Mouse (Mus musculus) midbrain, embryonic 16.5 days (tissue): ENCODE measurements at regions not wholly inside any gene's neighbourhood (a gene's known extent, or its start where the extent isn't known, plus 50 kb on each side); places are given as distances from the start of the nearest gene placed in this dataset.
A peak's percentile ranks its signal among the peaks of the same experiment; 100 is the strongest.
"Not testable (repeated sequence)": the region's sequence is repeated elsewhere in the genome, so short reads cannot be mapped to it uniquely, and the experiment has no call there.

Experiments used
- ATAC-seq: fragments of 200-750 bp; cut with Nextera tagmentation; 2 replicates; pipeline ENCODE4 v1.8.0; 2017; ENCODE audit warnings: moderate TSS enrichment
- H3K27ac ChIP-seq: fragments of 300-500 bp; sonication (generic); 2 replicates; pipeline ENCODE4 v1.5.1; 2014; ENCODE audit warnings: mild to moderate bottlenecking, low read length, mixed read lengths
- H3K27me3 ChIP-seq: fragments of 300-500 bp; sonication (generic); 2 replicates; pipeline ENCODE4 v1.6.1; 2014; ENCODE audit warnings: low read depth, low read length, mixed read lengths; ENCODE audit not compliant: control insufficient read depth, insufficient read depth
- H3K36me3 ChIP-seq: fragments of 300-500 bp; sonication (generic); 2 replicates; pipeline ENCODE4 v1.6.1; 2014; ENCODE audit warnings: mild to moderate bottlenecking, low read length, moderate library complexity, mixed read lengths; ENCODE audit not compliant: control insufficient read depth, insufficient read depth
- H3K4me1 ChIP-seq: fragments of 300-500 bp; sonication (generic); 2 replicates; pipeline ENCODE4 v1.6.1; 2014; ENCODE audit warnings: mild to moderate bottlenecking, low read length, mixed read lengths; ENCODE audit not compliant: control insufficient read depth, insufficient read depth
- H3K4me2 ChIP-seq: fragments of 300-500 bp; sonication (generic); 2 replicates; pipeline ENCODE4 v1.6.1; 2014; ENCODE audit warnings: mild to moderate bottlenecking, low read length, mixed read lengths
- H3K4me3 ChIP-seq: fragments of 300-500 bp; sonication (generic); 2 replicates; pipeline ENCODE4 v1.5.1; 2014; ENCODE audit warnings: low read depth, mild to moderate bottlenecking, low read length, moderate library complexity, mixed read lengths
- H3K9ac ChIP-seq: fragments of 300-500 bp; sonication (generic); 2 replicates; pipeline ENCODE4 v1.6.1; 2014; ENCODE audit warnings: low read depth, low read length, mixed read lengths
- H3K9me3 ChIP-seq: fragments of 300-500 bp; sonication (generic); replicated peaks from 2 replicates; pipeline ENCODE4 v1.6.1; 2014; ENCODE audit warnings: mild to moderate bottlenecking, low read length, mixed read lengths; ENCODE audit not compliant: control insufficient read depth, poor library complexity, severe bottlenecking
- WGBS: fragments of 180-500 bp; shearing (Covaris S2); extraction: QIAGEN DNeasy Blood & Tissue Kit; methylation state at CpG from one replicate; pipeline ENCODE4 v1.1.7; 2014; 5-methylcytosine and 5-hydroxymethylcytosine counted together

DNA sequence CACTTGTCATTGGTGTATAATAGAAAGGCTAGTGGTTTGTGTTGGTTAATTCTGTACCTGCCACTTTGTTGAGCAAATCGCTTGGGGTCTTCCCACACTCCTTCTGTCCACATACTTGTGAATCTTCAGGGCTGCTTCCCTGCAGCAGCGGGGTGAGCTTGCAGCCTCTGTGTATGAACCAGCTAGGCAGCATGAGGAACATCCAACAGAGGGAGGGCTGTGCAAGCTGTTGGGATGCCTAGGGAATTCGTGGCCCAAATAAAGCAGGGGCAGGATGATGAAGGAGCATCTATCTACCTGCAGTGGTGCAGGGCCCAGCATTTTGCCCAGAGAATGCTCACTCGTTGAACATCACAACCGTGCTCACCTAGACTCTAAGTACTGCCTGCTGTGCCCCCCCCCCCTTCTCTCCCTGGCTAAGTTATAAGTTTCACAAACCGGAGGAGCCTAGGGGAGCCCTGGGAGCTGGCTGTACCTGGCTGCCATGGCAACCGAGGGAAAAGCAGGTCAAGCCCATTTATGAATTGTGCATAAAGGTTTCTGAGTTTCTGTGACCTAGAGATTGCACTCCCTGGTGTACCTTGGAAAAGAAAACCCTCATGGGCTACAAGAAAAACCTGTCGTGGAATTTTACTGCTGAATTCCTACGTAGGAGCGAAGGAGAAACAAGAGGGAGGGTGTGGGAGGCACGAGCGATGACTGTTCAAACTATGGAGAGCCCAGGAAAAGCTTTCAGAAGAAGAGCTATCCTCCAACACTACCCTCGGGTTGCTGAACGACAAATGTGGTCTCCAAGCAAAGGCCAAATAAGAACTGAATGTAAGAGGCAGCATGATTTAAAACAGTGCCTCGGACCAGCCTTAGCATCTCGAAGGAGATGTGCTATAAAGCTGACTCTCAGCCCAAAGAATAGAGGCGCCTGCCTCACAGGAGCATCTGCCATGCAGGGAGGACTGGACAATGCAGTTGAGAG, 131.0 kb upstream of the Dapk1 start:
- Histone ChIP-seq H3K4me2 (no peak overlapping the region), H3K36me3 (no peaks in the 10 kb centered on the region), H3K9me3 (no peaks in the 10 kb centered on the region), H3K27me3 (no peaks in the 10 kb centered on the region), H3K4me3 (no peak overlapping the region), H3K27ac (no peak overlapping the region), H3K4me1 (peaks cover 9% of the 10 kb centered on the region; the same call in 1 of the 2 replicates), H3K9ac (no peak overlapping the region)
- WGBS = 72% methylated on average over 17 of the region's 17 CpGs
- ATAC-seq = peak; percentile 50

DNA sequence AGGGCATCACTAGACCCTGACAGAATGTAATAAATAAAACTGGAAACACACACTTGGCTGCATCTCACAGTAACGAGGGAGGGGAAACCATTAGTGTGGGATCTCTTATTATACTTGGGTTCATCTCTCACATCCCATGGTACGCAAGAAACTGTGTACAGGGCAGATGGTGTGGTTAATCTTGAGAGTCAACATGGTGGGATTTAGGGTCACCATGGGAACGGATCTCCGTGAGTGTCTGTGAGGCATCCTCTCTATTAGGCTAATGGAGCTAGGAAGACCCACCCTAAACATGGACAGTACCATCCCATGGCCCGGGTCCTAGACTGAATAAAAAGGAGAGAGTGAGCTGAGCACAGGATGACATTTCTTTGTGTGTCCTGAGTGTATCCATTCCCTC, 130.1 kb upstream of the Dapk1 start:
- H3K4me1 ChIP-seq = peaks cover 9% of the 10 kb centered on the region; the same call in 1 of the 2 replicates
- no peak overlapping the region for H3K27ac ChIP-seq
- no peak overlapping the region for H3K4me3 ChIP-seq
- no peaks in the 10 kb centered on the region for H3K9me3 ChIP-seq
- H3K36me3 ChIP-seq = no peaks in the 10 kb centered on the region
- no peak overlapping the region for H3K4me2 ChIP-seq
- H3K27me3 ChIP-seq = no peaks in the 10 kb centered on the region
- ATAC-seq = no peak
- H3K9ac ChIP-seq = no peak overlapping the region
- WGBS = 62% methylated on average over 5 of the region's 5 CpGs

DNA sequence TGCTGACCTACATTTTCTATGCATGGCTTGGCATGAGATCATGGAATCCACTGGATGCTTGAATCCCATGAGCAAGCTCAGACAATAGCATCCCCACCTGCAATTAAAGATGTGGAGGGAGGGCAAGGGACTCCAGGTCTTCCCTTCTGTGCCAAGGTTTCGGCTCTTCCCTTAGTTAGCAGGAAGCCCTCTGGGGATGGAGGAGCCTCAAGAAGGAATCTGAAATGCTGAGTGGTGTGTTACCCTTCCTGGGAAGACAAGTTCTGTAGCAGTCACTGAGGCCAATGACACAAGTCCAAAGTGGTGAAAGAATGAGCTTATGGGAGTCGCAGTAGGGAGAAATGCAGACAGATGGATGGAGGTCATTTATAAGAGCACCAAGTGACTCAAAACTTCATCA, 125.4 kb upstream of the Dapk1 start:
- no peak overlapping the region for H3K27ac ChIP-seq
- H3K4me2 ChIP-seq = no peak overlapping the region
- no peak for ATAC-seq
- 90% methylated on average over 2 of the region's 2 CpGs for WGBS
- no peak overlapping the region for H3K9ac ChIP-seq
- H3K4me3 ChIP-seq = no peak overlapping the region
- peaks cover 11% of the 10 kb centered on the region for H3K4me1 ChIP-seq
- H3K27me3 ChIP-seq = no peaks in the 10 kb centered on the region; the same call in 1 of the 2 replicates
- H3K9me3 ChIP-seq = no peaks in the 10 kb centered on the region
- H3K36me3 ChIP-seq = no peaks in the 10 kb centered on the region

DNA sequence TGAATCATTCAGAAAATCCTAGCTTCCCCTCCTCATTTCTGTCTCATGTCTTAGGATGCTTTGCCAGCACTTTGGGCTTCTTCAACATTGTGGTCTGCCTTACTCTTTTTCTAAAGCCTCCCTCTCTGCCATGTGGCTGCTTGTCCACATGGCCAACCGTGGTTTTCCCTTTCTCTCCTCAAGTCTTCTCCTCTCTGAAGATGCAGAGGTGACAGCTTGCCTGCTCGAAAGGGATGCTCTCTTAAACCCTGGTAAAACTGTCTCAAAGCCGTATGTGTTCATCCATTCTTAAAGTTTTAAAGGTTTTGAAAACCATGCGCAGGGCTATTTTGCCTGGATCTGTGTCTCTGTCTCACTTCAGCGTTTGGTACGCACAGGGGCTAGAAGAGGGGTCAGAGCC, 123.4 kb upstream of the Dapk1 start:
- no peaks in the 10 kb centered on the region for H3K9me3 ChIP-seq
- H3K4me1 ChIP-seq = peaks cover 11% of the 10 kb centered on the region
- H3K27ac ChIP-seq = no peak overlapping the region
- no peak for ATAC-seq
- no peaks in the 10 kb centered on the region for H3K36me3 ChIP-seq
- no peak overlapping the region for H3K4me2 ChIP-seq
- H3K4me3 ChIP-seq = no peak overlapping the region
- no peak overlapping the region for H3K9ac ChIP-seq
- WGBS = 76% methylated on average over 6 of the region's 6 CpGs
- no peaks in the 10 kb centered on the region; the same call in 1 of the 2 replicates for H3K27me3 ChIP-seq

DNA sequence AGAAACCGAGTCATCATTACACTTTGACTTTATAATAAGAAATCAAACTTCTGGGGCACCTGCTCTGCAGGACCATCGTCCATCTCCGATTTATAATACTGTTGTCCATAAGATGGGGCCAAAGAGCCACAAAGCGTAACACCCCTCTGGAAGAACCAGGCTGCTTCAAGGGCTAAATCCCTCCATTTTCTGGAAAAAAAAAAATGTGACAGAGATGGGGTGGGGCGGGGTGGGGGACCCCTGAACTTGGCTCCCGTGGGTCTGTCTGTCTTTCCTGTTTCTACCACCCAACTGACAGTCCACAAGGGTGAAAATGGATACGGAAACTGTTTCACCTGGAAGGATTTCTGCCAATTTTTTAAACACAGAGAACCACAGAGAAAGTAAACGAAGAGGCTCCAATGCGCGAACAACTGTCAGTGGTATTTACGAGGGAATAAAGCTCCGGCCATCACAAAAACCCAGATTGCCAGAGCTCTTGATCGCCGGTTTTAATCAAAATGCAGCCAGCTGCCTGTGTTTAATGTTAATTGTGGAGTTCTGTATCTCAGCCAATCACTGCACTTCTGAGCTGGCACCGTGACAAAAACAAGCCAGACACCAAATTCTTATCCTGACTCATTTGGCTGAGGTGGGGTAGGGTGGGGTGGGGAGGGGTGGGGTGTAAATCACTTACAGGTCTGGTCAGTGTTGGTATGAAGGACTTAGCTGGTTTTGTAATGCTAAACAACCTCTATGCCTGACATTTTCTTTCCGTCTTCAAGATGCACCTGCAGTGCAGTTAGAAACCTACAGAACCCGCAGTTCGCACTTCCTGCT, 122.5 kb upstream of the Dapk1 start:
- peak; percentile 80 for ATAC-seq
- H3K4me3 ChIP-seq = peak overlapping the region; percentile 35
- peak overlapping the region; percentile 68 for H3K4me2 ChIP-seq
- H3K27me3 ChIP-seq = no peaks in the 10 kb centered on the region; the same call in 1 of the 2 replicates
- H3K27ac ChIP-seq = no peak overlapping the region
- no peaks in the 10 kb centered on the region for H3K36me3 ChIP-seq
- H3K9me3 ChIP-seq = no peaks in the 10 kb centered on the region
- peaks cover 11% of the 10 kb centered on the region for H3K4me1 ChIP-seq
- H3K9ac ChIP-seq = peak overlapping the region; percentile 30; the same call in 1 of the 2 replicates
- WGBS = 4% methylated on average over 18 of the region's 18 CpGs

DNA sequence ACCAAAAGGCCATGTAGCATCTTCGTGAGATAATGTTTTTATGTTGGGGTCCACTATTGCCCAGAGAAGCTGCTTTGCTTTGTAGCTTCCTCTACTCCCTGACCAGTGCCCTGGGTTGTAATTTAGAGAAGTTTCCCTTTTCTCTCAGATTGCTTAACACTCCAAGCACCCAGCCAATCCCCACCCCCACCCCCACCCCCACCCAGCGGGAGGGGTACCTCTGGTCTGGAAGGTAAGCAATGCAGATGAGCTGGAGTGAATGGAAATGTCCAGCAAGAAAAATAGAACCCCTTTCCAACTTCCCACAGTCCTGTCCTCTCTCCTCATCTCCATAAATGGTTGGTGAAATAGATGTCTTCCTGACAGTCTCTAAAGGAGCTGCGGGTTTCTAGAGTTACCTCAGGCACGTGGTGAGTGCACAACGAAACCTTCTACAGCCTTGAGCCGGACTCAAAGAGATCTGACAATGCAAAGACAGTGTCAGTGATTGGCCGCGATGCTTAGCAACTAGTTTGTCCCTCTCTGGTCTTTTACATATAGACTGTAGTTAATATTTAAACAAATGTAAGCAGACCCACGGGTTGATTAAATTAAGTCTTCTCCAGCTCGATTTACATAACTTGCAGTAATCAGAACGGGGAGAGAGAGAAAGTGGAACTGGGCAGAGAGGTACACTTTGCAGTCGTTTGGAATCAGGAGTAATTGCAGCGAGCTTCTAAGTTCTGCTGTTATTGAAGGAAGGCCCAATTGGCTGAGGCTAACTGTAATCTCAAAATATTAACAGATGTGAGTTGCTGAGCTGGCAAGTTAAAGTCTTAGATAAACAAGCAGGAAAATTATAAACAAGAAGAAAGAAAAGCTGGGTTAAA, 121.7 kb upstream of the Dapk1 start:
- Histone ChIP-seq H3K9ac (no peak overlapping the region), H3K9me3 (no peaks in the 10 kb centered on the region), H3K27me3 (no peaks in the 10 kb centered on the region; the same call in 1 of the 2 replicates), H3K27ac (no peak overlapping the region), H3K36me3 (no peaks in the 10 kb centered on the region), H3K4me2 (peak overlapping the region; percentile 68), H3K4me1 (peaks cover 11% of the 10 kb centered on the region), H3K4me3 (no peak overlapping the region; the same call in 1 of the 2 replicates)
- ATAC-seq = peak; percentile 26; the same call in 1 of the 2 replicates
- 12% methylated on average over 13 of the region's 13 CpGs for WGBS

DNA sequence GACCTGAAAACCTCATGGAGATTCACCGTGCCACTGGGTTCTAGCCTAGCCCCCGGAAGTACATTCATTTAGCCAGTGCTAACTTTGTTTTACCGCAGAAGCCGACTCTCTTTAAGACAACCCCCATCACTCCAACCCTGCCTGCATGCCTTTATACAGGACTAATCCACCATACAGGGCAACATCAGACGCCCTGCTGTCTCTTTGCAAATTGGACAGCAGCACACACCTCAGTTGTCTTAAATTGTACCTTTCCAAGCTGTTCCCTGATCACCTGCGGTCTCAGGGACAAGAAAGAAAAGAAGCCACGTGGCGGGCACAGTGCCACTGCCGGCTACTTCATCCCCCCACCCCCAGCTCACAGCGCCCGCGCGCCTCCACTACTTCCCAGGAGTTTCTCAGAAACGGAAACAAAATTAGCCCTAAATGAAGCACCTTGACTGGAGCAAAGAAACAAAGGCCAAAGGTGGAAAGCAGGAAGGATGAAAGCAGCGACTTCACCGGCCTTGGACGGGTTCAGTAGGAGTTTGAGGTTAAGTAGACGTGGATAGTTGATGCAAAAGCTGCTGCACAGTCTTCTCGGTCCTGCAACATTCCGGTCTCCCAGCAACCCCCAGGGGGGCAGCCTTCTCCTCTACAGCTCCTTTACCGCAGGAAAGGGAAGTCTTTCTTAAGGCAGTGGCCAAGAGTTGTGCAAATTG, 120.9 kb upstream of the Dapk1 start:
- no peak for ATAC-seq
- Histone ChIP-seq H3K36me3 (no peaks in the 10 kb centered on the region), H3K4me1 (peaks cover 11% of the 10 kb centered on the region), H3K27me3 (no peaks in the 10 kb centered on the region; the same call in 1 of the 2 replicates), H3K27ac (no peak overlapping the region), H3K4me2 (peak overlapping the region; percentile 35), H3K9ac (no peak overlapping the region), H3K9me3 (no peaks in the 10 kb centered on the region), H3K4me3 (0 out of 2 replicates have a peak overlapping the region, but pooled peaks have one; percentile 3)
- 4% methylated on average over 21 of the region's 21 CpGs for WGBS

DNA sequence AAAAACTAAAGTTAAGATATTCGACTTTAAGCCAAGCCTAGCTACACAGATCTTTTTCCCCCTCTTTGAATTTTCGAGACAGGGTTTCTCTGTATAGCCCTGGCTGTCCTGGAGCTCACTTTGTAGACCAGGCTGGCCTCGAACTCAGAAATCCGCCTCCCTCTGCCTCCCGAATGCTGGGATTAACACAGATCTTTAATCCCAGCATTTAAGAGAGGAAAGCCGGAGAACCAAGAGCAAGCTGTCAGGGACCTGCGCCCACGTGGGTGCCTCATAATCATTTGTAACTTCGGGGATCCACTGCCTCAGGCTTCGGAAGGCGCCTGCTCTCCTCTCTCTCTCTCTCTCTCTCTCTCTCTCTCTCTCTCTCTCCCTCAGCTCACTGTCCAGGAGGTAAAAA, 120.3 kb upstream of the Dapk1 start:
- ATAC-seq, H3K9ac ChIP-seq, H3K36me3 ChIP-seq, H3K4me3 ChIP-seq, H3K4me2 ChIP-seq, H3K27me3 ChIP-seq, H3K9me3 ChIP-seq, H3K27ac ChIP-seq: not testable (repeated sequence)
- WGBS = 66% methylated on average over 11 of the region's 11 CpGs
- peaks cover 11% of the 10 kb centered on the region for H3K4me1 ChIP-seq
